Mouse (Mus musculus): ENCODE measurements around the gene Grsf1.

Grsf1 gene

GRCm38 (mm10) chr5:88688583-88689187, 12.7 kb upstream of the Grsf1 start:
- peak; percentile 12 for DNase-seq (ENCODE audit: low read depth, low spot score)

- no peak for DNase-seq (ENCODE audit: low read depth, low spot score)
Measured at GRCm38 (mm10) chr5:88687996-88688406, 12.0 kb upstream of the Grsf1 start.

- DNase-seq (ENCODE audit: low read depth, low spot score) = peak; percentile 52
Measured at GRCm38 (mm10) chr5:88685745-88686299, 9.9 kb upstream of the Grsf1 start.

- no peak for DNase-seq (ENCODE audit: low read depth, low spot score)
Measured at GRCm38 (mm10) chr5:88685306-88685705, 9.3 kb upstream of the Grsf1 start.

- no peak for DNase-seq (ENCODE audit: low read depth, low spot score)
Measured at GRCm38 (mm10) chr5:88684226-88684625, 8.3 kb upstream of the Grsf1 start.

- no peak for DNase-seq (ENCODE audit: low read depth, low spot score)
Measured at GRCm38 (mm10) chr5:88683706-88684105, 7.7 kb upstream of the Grsf1 start.

GRCm38 (mm10) chr5:88680567-88680966, 4.6 kb upstream of the Grsf1 start:
- no peak for DNase-seq (ENCODE audit: low read depth, low spot score)

GRCm38 (mm10) chr5:88679341-88679740, 3.4 kb upstream of the Grsf1 start:
- no peak for DNase-seq (ENCODE audit: low read depth, low spot score)

- no peak for DNase-seq (ENCODE audit: low read depth, low spot score)
Measured at GRCm38 (mm10) chr5:88678929-88679328, 3.0 kb upstream of the Grsf1 start.

- DNase-seq (ENCODE audit: low read depth, low spot score) = peak; percentile 27
Measured at GRCm38 (mm10) chr5:88674703-88675442, 1.1 kb downstream of the Grsf1 start.

GRCm38 (mm10) chr5:88663875-88664274, 12.1 kb downstream of the Grsf1 start:
- DNase-seq (ENCODE audit: low read depth, low spot score) = no peak

- no peak for DNase-seq (ENCODE audit: low read depth, low spot score)
Measured at GRCm38 (mm10) chr5:88663151-88663550, 12.8 kb downstream of the Grsf1 start.

GRCm38 (mm10) chr5:88657868-88658267, 18.1 kb downstream of the Grsf1 start:
- no peak for DNase-seq (ENCODE audit: low read depth, low spot score)

GRCm38 (mm10) chr5:88652589-88652988, 23.4 kb downstream of the Grsf1 start:
- DNase-seq (ENCODE audit: low read depth, low spot score) = no peak

- DNase-seq (ENCODE audit: low read depth, low spot score) = no peak
Measured at GRCm38 (mm10) chr5:88649250-88650173, 26.5 kb downstream of the Grsf1 start.

- no peak for DNase-seq (ENCODE audit: low read depth, low spot score)
Measured at GRCm38 (mm10) chr5:88645405-88645804, 30.6 kb downstream of the Grsf1 start.

GRCm38 (mm10) chr5:88644901-88645300, 31.1 kb downstream of the Grsf1 start:
- no peak for DNase-seq (ENCODE audit: low read depth, low spot score)

- DNase-seq (ENCODE audit: low read depth, low spot score) = no peak
Measured at GRCm38 (mm10) chr5:88643491-88643890, 32.5 kb downstream of the Grsf1 start.

GRCm38 (mm10) chr5:88642786-88643185, 33.2 kb downstream of the Grsf1 start:
- no peak for DNase-seq (ENCODE audit: low read depth, low spot score)

GRCm38 (mm10) chr5:88634076-88634475, 41.9 kb downstream of the Grsf1 start:
- no peak for DNase-seq (ENCODE audit: low read depth, low spot score)

- no peak for DNase-seq (ENCODE audit: low read depth, low spot score)
Measured at GRCm38 (mm10) chr5:88632463-88632862, 43.5 kb downstream of the Grsf1 start.

- DNase-seq (ENCODE audit: low read depth, low spot score) = no peak
Measured at GRCm38 (mm10) chr5:88631545-88631944, 44.4 kb downstream of the Grsf1 start.

Measured in CD4-positive, CD25-positive, alpha-beta regulatory T cell, adult 2 months (primary cell).